Mouse (Mus musculus) liver, embryonic 16.5 days (tissue): Measurements from ENCODE around the gene Ecm2. TPM values are rescaled to one million over a fixed set of nuclear protein-coding genes. Genes with fewer than 3 reads are reported as not detected.

ENCODE experiments used
- ATAC-seq: fragments of 200-750 bp; cut with Nextera tagmentation; 2 replicates; pipeline ENCODE4 v1.8.0; 2017; ENCODE audit warnings: low read depth, mild to moderate bottlenecking, moderate number of reproducible peaks, moderate library complexity
- H3K27ac ChIP-seq: fragments of 300-500 bp; sonication (generic); 2 replicates; pipeline ENCODE4 v1.5.1; 2014; ENCODE audit warnings: mild to moderate bottlenecking, low read length
- H3K27me3 ChIP-seq: fragments of 300-500 bp; sonication (generic); 2 replicates; pipeline ENCODE4 v1.6.1; 2014; ENCODE audit warnings: low read depth, low read length, mixed read lengths; ENCODE audit not compliant: control insufficient read depth, insufficient read depth
- H3K36me3 ChIP-seq: fragments of 300-500 bp; sonication (generic); 2 replicates; pipeline ENCODE4 v1.6.1; 2014; ENCODE audit warnings: mild to moderate bottlenecking; ENCODE audit not compliant: control insufficient read depth, insufficient read depth
- H3K4me1 ChIP-seq: fragments of 300-500 bp; sonication (generic); 2 replicates; pipeline ENCODE4 v1.6.1; 2014; ENCODE audit warnings: low read depth, low read length, mixed read lengths; ENCODE audit not compliant: control insufficient read depth
- H3K4me2 ChIP-seq: fragments of 300-500 bp; sonication (generic); 2 replicates; pipeline ENCODE4 v1.6.1; 2014; ENCODE audit warnings: low read depth, low read length, mixed read lengths
- H3K4me3 ChIP-seq: fragments of 300-500 bp; sonication (generic); 2 replicates; pipeline ENCODE4 v1.5.1; 2014; ENCODE audit warnings: low read depth, mild to moderate bottlenecking, low read length
- H3K9ac ChIP-seq: fragments of 300-500 bp; sonication (generic); 2 replicates; pipeline ENCODE4 v1.6.1; 2014; ENCODE audit warnings: low read depth, low read length
- H3K9me3 ChIP-seq: fragments of 300-500 bp; sonication (generic); replicated peaks from 2 replicates; pipeline ENCODE4 v1.6.1; 2016; ENCODE audit warnings: low read length; ENCODE audit not compliant: control insufficient read depth
- WGBS: fragments of 180-500 bp; shearing (Covaris S2); extraction: QIAGEN DNeasy Blood & Tissue Kit; methylation state at CpG from one replicate; pipeline ENCODE4 v1.1.7; 2014; ENCODE audit not compliant: insufficient replicate concordance; 5-methylcytosine and 5-hydroxymethylcytosine counted together
- polyA plus RNA-seq: library from polyadenylated mRNA; unstranded; fragments of >200 nt; fragmentation: Nextera tagmentation; extraction: Ambion mirVana; gene quantifications from 2 replicates; pipeline ENCODE4 v1.2.1, GENCODE M21; 2015

Ecm2 gene
- polyA plus RNA-seq, 1 experiment from 2014 or later: 0.38 TPM

- no peaks in the 10 kb centered on the region for H3K9me3 ChIP-seq
- H3K36me3 ChIP-seq: no peaks in the 10 kb centered on the region
- 56% methylated on average over 4 of the region's 4 CpGs for WGBS
- peaks cover 3% of the 10 kb centered on the region for H3K4me1 ChIP-seq
- H3K27me3 ChIP-seq: no peaks in the 10 kb centered on the region
- H3K27ac ChIP-seq: no peak overlapping the region
- H3K4me3 ChIP-seq: no peak overlapping the region
- no peak overlapping the region for H3K4me2 ChIP-seq
- no peak overlapping the region for H3K9ac ChIP-seq
- no peak for ATAC-seq
Measured at GRCm38 (mm10) chr13:49470319-49470718, 34.3 kb upstream of the Ecm2 start.

DNA sequence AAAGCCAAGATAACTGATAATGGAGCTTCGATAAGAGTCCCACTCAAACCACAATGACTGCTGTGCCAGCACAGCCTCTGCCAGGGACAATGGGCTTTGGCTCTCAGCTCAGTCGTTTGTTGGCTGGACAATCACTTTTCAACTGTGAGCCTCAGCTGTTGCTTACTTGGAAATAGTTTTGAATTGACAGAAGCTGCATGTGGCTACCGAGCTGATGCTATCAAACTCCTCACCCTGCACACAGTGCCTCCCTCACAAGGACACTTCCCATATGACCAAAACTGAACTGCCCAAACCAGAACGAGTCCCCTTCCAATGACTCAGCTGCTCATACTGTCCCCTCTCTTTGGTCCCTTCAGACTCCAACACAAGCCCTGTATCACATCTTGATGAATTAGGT lies 33.8 kb upstream of the Ecm2 start:
- no peak for ATAC-seq

DNA sequence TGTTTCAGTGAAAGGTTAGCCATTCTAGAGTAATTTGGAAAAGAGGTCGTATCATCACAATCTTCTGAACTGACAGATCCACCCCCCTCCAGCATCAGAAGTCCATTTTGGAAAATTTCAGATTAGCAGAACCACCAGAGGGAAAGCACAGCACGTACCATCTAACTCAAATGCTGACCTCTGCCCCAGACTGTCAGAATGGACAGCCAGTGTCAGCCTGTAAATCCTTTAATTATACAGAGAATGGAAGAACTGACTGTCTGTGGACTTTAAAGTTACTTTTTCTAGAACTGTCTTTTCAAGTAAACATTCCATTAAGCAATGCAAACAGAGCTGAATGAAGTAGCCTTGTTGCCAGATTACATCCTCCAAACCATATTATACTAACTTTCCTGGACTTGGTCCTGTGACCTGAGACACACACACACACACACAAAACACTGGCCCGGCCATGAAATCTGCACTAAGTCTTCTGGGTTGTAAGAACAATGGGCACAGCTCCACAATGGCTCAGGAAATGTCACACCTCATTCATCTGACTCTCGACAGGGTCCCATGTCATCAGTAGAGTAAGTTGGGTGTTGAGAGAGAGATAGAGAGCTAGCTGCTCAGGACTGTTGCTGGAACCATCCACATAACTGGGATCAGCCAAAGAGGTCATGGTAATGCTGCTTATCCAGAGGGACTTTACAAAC lies 32.5 kb upstream of the Ecm2 start:
- no peaks in the 10 kb centered on the region for H3K9me3 ChIP-seq
- no peaks in the 10 kb centered on the region for H3K36me3 ChIP-seq
- no peak overlapping the region for H3K4me3 ChIP-seq
- H3K9ac ChIP-seq: no peak overlapping the region
- H3K4me1 ChIP-seq: peaks cover 3% of the 10 kb centered on the region
- ATAC-seq: peak; percentile 71
- H3K27ac ChIP-seq: peak overlapping the region; percentile 52; the same call in 1 of the 2 replicates
- 57% methylated on average over 4 of the region's 4 CpGs for WGBS
- no peak overlapping the region for H3K4me2 ChIP-seq
- H3K27me3 ChIP-seq: no peaks in the 10 kb centered on the region

More for the DNA sequence above, 33.8 kb upstream of the Ecm2 start:
- H3K9me3 ChIP-seq: no peaks in the 10 kb centered on the region
- H3K4me3 ChIP-seq: no peak overlapping the region
- H3K9ac ChIP-seq: no peak overlapping the region
- no peaks in the 10 kb centered on the region for H3K36me3 ChIP-seq
- no peaks in the 10 kb centered on the region for H3K27me3 ChIP-seq
- H3K4me2 ChIP-seq: no peak overlapping the region
- WGBS: 36% methylated on average over 4 of the region's 4 CpGs
- H3K27ac ChIP-seq: no peak overlapping the region
- peaks cover 3% of the 10 kb centered on the region for H3K4me1 ChIP-seq

DNA sequence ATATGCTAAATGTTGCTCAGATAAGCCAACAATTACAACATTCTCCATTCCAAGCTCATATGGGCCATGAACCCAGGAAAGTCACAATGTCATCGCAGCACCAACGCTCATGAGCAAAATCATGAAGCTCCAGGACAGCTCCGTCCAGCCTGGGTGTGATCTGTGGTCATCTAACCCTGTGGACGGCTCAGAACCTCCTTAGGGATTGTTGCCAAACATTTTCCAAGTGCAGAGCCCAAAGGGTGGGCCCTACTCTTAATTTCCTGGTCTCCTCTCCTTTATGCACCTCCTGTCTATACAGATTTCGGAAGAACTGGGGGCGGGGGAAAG lies 32.0 kb upstream of the Ecm2 start:
- H3K27ac ChIP-seq: no peak overlapping the region
- H3K9me3 ChIP-seq: no peaks in the 10 kb centered on the region
- no peak overlapping the region for H3K4me2 ChIP-seq
- peaks cover 3% of the 10 kb centered on the region for H3K4me1 ChIP-seq
- no peak overlapping the region for H3K9ac ChIP-seq
- no peaks in the 10 kb centered on the region for H3K27me3 ChIP-seq
- H3K36me3 ChIP-seq: no peaks in the 10 kb centered on the region
- no peak overlapping the region for H3K4me3 ChIP-seq
- 74% methylated on average over 6 of the region's 6 CpGs for WGBS
- no peak for ATAC-seq

- no peak overlapping the region for H3K27ac ChIP-seq
- ATAC-seq: no peak
- H3K4me3 ChIP-seq: no peak overlapping the region
- WGBS: 74% methylated on average over 3 of the region's 3 CpGs
- H3K9ac ChIP-seq: no peak overlapping the region
- no peaks in the 10 kb centered on the region for H3K36me3 ChIP-seq
- no peak overlapping the region for H3K4me2 ChIP-seq
- no peaks in the 10 kb centered on the region for H3K9me3 ChIP-seq
- no peaks in the 10 kb centered on the region for H3K27me3 ChIP-seq
- no peaks in the 10 kb centered on the region for H3K4me1 ChIP-seq
Measured at GRCm38 (mm10) chr13:49477887-49478286, 26.7 kb upstream of the Ecm2 start.

DNA sequence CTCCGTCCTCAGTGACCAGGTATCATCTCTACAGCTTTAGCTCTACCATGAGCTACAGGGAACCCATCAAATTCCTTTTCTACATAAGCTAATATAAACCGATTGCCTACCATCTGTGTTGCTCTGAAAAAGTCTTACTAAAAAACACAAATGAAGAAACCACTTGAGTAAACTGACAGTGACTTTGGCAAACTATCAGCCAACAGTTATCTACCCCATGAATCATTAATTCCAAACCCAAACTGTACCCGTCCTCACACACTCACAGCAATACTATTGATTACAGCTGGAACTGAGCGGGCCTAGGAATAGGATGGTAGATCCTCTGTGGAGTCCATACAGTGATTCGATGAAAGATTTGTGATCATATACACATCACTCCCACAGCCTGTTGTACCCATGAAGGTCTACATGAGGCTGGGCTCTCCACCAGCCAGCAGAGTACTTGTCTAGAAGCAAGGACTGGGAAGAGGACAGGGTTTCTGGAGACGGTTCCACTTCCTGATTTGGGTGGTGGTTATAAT lies 25.7 kb upstream of the Ecm2 start:
- ATAC-seq: no peak
- H3K27me3 ChIP-seq: no peaks in the 10 kb centered on the region
- H3K27ac ChIP-seq: no peak overlapping the region
- no peak overlapping the region for H3K4me3 ChIP-seq
- H3K9me3 ChIP-seq: no peaks in the 10 kb centered on the region
- 75% methylated on average over 6 of the region's 6 CpGs for WGBS
- no peak overlapping the region for H3K9ac ChIP-seq
- H3K4me1 ChIP-seq: no peaks in the 10 kb centered on the region
- no peak overlapping the region for H3K4me2 ChIP-seq
- no peaks in the 10 kb centered on the region for H3K36me3 ChIP-seq

GRCm38 (mm10) chr13:49479399-49479798 lies 25.2 kb upstream of the Ecm2 start:
- 85% methylated on average over 4 of the region's 4 CpGs for WGBS

GRCm38 (mm10) chr13:49480057-49480456 lies 24.6 kb upstream of the Ecm2 start:
- Histone ChIP-seq H3K9me3 (no peaks in the 10 kb centered on the region), H3K4me3 (no peak overlapping the region), H3K27ac (no peak overlapping the region), H3K4me2 (no peak overlapping the region), H3K4me1 (no peaks in the 10 kb centered on the region), H3K27me3 (no peaks in the 10 kb centered on the region), H3K9ac (no peak overlapping the region), H3K36me3 (no peaks in the 10 kb centered on the region)
- WGBS: 76% methylated on average over 2 of the region's 2 CpGs
- peak; percentile 76 for ATAC-seq

More at GRCm38 (mm10) chr13:49479399-49479798, 25.2 kb upstream of the Ecm2 start:
- Histone ChIP-seq H3K27me3 (no peaks in the 10 kb centered on the region), H3K4me3 (no peak overlapping the region), H3K4me1 (no peaks in the 10 kb centered on the region), H3K36me3 (no peaks in the 10 kb centered on the region), H3K9me3 (no peaks in the 10 kb centered on the region), H3K9ac (no peak overlapping the region), H3K27ac (no peak overlapping the region), H3K4me2 (no peak overlapping the region)
- no peak for ATAC-seq

GRCm38 (mm10) chr13:49480551-49480950 lies 24.1 kb upstream of the Ecm2 start:
- no peaks in the 10 kb centered on the region for H3K27me3 ChIP-seq
- no peak overlapping the region for H3K9ac ChIP-seq
- ATAC-seq: no peak
- no peaks in the 10 kb centered on the region for H3K4me1 ChIP-seq
- H3K27ac ChIP-seq: no peak overlapping the region
- H3K4me3 ChIP-seq: no peak overlapping the region
- no peaks in the 10 kb centered on the region for H3K36me3 ChIP-seq
- no peak overlapping the region for H3K4me2 ChIP-seq
- no peaks in the 10 kb centered on the region for H3K9me3 ChIP-seq
- WGBS: 67% methylated on average over 5 of the region's 5 CpGs
